Mouse (Mus musculus) kidney, adult 18-20 months (tissue): ENCODE data around the gene Dppa2.

Source experiments
- DNase-seq: peaks from one replicate; pipeline ENCODE4 v3.0.0; 2021

The Dppa2 gene

DNA sequence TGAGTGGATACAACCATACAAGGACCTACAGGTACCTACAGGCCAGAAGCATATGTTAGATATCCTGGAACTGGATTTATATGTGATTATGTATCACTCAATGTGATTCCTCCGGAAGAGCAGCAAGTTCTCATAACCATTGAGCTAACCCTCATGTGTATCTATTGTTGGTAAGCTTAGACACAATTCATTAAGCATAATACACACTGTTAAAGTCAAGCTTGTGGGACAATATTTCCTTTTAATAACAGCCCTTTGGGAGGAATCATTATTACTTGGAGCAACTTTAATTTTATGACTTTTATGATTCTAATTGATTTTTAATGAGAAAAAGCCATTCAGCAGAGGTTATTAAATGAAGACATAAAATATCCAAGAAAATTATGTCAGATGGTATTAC lies 43.5 kb downstream of the Dppa2 start:
- no peak for DNase-seq

DNA sequence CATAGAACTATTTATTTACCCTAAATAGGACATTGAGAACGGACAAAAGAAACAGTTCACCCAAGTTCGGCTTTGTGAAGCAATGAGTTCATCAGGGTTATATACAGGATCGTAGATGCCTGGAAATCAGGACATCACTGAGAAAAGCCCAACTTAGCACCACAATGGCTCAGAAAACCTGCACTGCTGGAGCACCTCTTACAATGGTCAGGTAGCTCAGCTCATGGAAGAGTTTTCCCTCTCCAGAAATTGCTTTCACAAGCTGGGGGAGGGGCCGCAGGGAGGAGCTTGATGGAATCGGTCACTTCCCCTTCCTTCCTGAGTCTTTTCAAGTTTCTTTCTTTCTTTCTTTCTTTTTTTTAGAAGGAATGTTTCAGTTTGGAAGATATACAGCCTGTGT lies 52.0 kb downstream of the Dppa2 start:
- DNase-seq = no peak

DNA sequence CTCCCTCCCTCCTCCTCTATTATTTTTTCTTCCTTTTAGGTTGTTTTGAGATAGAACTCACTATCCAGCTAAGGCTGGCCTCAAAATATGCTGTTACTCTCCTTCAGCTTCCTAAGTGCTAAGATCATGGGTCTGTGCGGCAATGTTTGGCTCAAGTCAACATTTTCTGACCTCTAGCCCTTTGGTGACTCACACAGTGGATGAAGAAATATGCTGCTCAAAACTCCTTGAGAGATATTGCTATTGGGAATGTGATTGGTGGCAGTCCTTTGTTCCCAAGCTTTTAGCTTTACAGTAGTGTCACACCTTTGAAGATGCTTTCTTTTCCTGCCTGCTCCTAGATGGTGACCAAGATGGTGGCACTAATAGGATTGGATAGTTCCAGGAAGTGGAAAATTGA lies 52.7 kb downstream of the Dppa2 start:
- no peak for DNase-seq

DNA sequence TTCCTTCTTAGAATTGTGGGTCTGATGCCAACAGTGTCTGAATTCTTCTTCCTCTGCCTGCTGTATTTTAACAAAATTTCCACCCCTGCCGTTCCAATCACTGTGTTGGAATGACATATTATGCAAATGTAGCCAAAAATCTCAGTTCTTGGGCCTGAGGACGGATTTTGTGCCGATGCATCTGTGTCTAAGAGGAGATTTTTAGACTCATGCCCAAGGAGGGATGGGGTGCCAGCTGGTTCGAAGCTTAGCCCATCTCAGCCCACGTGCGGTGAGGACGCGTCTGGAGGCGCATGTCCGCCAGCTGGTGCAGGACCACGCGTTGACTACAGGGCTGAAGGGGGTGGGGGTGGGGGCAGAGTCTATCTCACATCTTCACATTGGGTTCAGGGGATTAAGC lies 57.2 kb downstream of the Dppa2 start:
- no peak for DNase-seq

DNA sequence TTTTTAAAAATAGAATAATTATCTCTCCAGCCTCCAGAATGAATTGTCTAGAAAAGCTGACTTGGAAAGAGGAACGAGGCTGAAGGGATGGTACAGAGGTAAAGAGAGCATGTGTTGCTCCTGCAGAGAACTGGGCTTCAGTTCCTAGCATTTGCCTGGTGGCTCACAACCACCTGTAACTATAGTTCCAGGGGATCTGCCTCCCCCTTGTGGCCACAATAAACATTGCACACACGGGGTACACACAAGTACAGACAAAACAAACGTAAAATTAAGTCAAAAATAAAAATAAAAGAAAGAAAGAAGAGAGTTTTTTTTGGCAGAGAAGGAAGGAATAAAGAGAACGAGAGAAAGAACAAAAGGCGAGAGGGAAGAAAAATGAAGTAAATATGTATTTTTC lies 63.1 kb downstream of the Dppa2 start:
- DNase-seq = no peak

DNA sequence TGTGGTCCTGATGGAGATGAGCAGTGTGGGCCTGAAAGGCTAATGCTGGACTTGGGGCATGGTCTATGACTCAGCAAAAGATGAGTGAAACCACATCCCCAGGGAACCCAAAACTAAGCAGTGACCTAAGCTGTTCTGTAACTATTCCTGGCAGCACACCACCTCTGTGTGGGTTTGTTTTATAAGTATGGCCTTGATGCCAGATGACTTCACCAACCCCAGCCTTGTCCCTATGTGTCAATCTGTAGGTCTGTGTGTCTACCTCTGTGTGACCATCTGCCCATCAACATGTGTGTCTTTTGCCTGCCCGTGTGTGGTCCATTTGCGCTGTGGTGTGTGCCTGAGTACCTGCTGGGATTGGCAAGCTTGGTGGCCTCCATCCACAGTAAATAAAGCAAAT lies 64.4 kb downstream of the Dppa2 start:
- DNase-seq = no peak
